Mouse (Mus musculus) retina, postnatal 1 day (tissue): Measurements from ENCODE around the gene Ifngr2.
"Not testable (repeated sequence)": the region's sequence is repeated elsewhere in the genome, so short reads cannot be mapped to it uniquely, and the experiment has no call there.

ENCODE experiments used
- DNase-seq: peaks from one replicate; pipeline ENCODE4 v3.0.0-alpha.2; 2012

Ifngr2 gene

GRCm38 (mm10) chr16:91546836-91547741 lies at the start of gene Ifngr2:
Ifngr2 (plus strand) TSS chr16:91547072.
- peak; percentile 64 for DNase-seq

GRCm38 (mm10) chr16:91498041-91498440 lies 48.8 kb upstream of the Ifngr2 start:
- DNase-seq, result no peak

GRCm38 (mm10) chr16:91504701-91505100 lies 42.2 kb upstream of the Ifngr2 start:
- no peak for DNase-seq

GRCm38 (mm10) chr16:91505116-91505601 lies 41.7 kb upstream of the Ifngr2 start:
- no peak for DNase-seq

- no peak for DNase-seq
Observed at GRCm38 (mm10) chr16:91506396-91506795, 40.5 kb upstream of the Ifngr2 start.

GRCm38 (mm10) chr16:91512161-91512787 lies 34.6 kb upstream of the Ifngr2 start:
- peak; percentile 86 for DNase-seq

GRCm38 (mm10) chr16:91513099-91513498 lies 33.8 kb upstream of the Ifngr2 start:
- DNase-seq, result no peak

GRCm38 (mm10) chr16:91517020-91517419 lies 29.9 kb upstream of the Ifngr2 start:
- DNase-seq, result no peak

GRCm38 (mm10) chr16:91522040-91522439 lies 24.8 kb upstream of the Ifngr2 start:
- no peak for DNase-seq

GRCm38 (mm10) chr16:91522479-91523309 lies 24.2 kb upstream of the Ifngr2 start:
- DNase-seq, result no peak

- no peak for DNase-seq
Observed at GRCm38 (mm10) chr16:91524206-91524605, 22.7 kb upstream of the Ifngr2 start.

- DNase-seq, result no peak
Observed at GRCm38 (mm10) chr16:91526274-91526673, 20.6 kb upstream of the Ifngr2 start.

GRCm38 (mm10) chr16:91527051-91527450 lies 19.8 kb upstream of the Ifngr2 start:
- peak; percentile 44 for DNase-seq

- no peak for DNase-seq
Observed at GRCm38 (mm10) chr16:91527500-91527899, 19.4 kb upstream of the Ifngr2 start.

GRCm38 (mm10) chr16:91528578-91528977 lies 18.3 kb upstream of the Ifngr2 start:
- DNase-seq, result no peak

- DNase-seq, result not testable (repeated sequence)
Observed at GRCm38 (mm10) chr16:91530830-91531229, 16.0 kb upstream of the Ifngr2 start.

- no peak for DNase-seq
Observed at GRCm38 (mm10) chr16:91531856-91532255, 15.0 kb upstream of the Ifngr2 start.

- no peak for DNase-seq
Observed at GRCm38 (mm10) chr16:91532429-91532828, 14.4 kb upstream of the Ifngr2 start.

GRCm38 (mm10) chr16:91533097-91534001 lies 13.5 kb upstream of the Ifngr2 start:
- DNase-seq, result no peak

- DNase-seq, result peak; percentile 34
Observed at GRCm38 (mm10) chr16:91534477-91534876, 12.4 kb upstream of the Ifngr2 start.

- DNase-seq, result no peak
Observed at GRCm38 (mm10) chr16:91534888-91535287, 12.0 kb upstream of the Ifngr2 start.

GRCm38 (mm10) chr16:91536372-91536771 lies 10.5 kb upstream of the Ifngr2 start:
- no peak for DNase-seq
